Mouse (Mus musculus) T-helper 2 cell (primary cell): ENCODE data around the gene Rab11fip3.

Source experiments
- in situ Hi-C: fragments of 300-600 bp; cut with MboI, MseI; formaldehyde crosslinking; loops from one replicate; pipeline ENCODE4 v1.15.1; 2025; ENCODE audit warnings: high pct_unique_total_duplicates

The Rab11fip3 gene

DNA sequence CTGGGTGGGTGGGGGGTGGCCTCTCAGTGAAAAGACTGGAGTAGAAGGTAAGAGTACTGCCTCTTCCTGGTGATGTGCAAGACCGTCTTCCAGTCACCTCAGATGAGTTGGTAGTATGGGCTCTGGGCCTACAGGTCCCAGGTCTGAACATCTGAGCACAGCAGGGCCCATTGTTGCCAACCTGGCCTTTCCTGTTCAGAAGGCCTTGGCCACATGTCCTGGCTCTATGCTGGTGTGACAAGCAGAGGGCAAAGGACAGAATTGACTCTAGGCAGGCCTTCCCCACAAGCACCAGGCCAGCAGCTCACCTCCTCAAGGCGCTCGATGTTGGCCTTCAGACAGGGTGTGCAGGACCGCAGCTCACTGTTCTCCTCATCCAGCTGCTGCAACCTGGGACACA lies 77.1 kb downstream of the Rab11fip3 start:
- in situ Hi-C loops = no loop called here

DNA sequence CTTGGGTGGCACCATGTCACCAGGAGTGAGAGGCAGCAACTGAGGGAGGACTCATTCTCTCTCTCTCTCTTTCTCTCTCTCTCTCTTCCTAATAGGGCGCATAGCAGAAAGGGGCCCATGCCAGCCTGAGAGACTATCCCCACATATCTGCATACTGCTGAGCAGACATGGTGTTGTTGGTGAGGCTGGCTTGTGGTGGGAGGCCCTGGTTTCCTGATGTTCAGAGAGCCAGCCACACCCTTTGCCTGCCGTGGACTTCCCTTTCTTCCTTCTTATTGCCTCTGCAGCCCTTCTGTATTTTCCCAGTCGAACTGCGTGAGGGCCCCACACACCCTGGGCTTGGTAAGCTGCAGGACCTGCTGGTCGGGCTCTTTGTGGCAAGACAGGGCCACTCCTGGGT lies 79.0 kb downstream of the Rab11fip3 start:
- in situ Hi-C loops = no loop called here

DNA sequence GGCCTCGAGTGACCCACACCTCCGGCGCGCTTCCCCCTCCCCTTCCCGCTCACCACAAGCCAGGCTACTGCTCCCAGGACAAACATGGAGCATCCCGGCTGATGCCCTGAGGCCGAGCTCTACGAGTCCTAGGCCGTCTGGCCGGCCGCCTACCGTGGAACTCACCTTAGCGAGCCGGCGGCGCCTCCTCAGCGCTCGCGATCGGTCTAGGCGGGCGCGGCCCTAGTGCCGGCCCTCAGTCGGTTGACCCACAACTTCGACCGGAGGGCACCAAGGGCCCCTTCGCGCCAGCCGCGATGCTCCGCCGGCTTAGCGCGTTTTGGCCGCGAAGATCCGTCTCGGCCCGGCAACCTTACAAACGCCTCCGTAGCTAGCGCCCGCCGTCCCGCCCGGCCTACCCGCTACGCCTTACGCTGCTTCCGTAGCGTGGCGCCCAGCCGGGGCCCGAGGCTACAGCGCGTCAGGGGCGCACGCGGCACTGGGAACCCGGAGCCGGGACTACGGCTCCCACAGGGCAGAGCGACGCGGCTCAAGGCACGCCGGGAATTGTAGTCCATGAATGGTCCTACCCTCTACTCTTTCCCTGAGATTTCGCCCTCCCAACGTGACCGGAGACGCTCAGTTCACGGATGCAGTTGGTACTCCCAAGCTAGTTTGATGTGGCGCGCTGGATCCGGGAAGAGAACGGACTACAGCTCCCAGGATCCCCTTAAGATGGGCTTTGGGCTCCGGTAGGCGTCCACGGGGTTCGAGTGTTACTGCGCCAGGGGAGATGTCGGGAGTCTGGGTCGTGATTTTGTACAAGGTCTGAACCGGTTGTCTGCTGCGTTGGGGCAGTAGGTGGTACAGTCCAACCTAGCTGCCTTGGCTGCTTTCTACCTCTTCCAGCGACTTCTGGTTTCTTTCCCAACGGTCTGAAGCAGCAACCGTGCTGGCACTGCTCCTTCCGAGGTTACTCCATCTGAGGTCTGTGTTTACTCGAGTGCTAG lies 83.8 kb downstream of the Rab11fip3 start, which contains the start of gene Capn15:
Gene Capn15 (minus strand): TSS at position 491 of the 989 bp plus-strand sequence.
- in situ Hi-C loops = no loop called here

DNA sequence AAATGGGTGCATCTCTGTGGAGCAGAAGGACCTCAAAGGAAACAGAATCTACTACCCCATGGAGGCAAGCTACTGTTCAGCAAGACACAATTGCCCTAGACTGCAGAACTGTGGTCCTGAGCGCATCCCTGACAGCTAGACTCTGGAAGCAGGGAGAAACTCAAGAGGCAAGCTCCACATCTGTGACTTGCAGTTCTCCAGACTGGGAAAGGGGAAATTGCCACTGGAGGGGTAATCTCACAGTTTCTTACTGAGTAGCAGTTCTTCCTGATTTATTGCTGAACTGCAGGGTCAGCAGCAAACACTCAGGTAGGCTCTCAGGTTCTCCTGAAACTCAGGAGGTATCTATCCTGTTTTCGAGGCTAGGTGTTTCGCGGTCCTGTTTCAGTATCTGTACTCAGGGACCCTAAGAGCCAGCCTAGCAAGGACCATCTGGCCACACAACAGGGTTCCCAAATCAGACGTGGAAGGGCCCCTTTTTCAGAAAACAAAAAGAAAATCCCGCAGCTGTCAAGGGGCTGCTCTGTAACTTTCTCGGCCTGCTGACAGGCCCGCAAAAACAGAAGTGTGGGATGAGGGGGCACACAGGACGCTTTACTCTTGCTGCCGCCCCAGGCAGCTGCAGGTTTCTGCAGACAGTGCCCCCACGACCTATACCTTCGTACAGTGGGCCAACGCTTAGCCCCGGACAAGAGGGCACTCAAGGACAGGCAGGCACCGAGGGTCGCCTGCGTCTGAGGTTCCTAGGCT lies 84.6 kb downstream of the Rab11fip3 start:
- in situ Hi-C loops = no loop called here

DNA sequence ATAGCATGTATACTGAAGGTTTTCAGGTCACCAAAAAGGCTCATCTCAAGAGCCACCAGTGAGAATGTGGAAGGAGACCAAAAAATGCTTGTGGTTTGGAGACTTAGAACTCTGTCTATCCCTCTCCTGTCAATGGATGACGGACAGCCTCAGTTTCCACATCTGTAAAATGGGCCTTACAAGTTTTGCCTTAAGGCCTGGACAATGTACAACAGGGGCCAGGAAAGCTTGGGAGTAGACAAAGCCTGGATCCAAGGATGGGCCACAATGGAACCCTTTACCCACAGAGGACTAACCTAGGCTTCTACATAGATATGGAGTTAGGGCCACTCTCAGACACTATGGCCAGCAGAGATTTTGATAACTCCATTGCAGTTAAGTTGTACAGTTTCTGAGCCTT lies 85.3 kb downstream of the Rab11fip3 start:
- in situ Hi-C loops = no loop called here

DNA sequence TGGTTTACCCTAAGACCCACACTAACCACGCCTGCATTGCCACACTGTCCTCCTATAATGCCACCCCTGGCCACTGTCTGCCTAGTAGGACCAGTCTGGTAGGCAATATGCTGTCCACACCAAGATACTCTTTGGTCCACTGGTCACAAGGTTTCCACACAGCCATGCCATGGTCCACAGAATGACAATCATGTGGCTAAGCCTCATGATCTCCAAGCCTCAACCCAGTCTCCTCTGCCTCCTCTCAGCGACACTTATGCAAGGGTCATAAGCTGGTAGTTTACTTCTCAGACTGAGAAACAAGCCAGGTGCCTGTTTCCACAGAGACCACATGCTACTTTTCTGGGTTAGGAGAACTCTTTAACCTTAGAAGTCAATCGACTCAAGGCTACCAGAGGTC lies 86.4 kb downstream of the Rab11fip3 start:
- in situ Hi-C loops = no loop called here

DNA sequence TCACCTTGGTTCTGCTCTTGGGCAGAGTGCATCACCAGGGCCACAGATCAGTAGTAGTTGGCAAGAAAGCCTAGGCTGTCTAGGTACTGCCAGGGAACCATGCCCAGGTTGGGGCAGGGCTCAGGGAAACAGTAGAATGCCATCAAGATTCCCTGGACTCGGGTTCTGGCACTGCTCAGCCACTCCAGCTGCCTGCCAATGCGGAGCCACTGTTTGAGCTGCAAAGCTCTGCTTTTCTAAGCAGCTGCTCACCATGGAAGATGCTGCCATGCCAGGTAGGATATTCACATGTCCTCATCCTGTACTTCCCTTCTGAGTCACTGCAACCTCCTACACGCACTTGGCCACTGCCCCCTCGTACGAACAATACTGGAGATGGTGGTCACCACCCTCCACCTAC lies 88.5 kb downstream of the Rab11fip3 start:
- in situ Hi-C loops = no loop called here

DNA sequence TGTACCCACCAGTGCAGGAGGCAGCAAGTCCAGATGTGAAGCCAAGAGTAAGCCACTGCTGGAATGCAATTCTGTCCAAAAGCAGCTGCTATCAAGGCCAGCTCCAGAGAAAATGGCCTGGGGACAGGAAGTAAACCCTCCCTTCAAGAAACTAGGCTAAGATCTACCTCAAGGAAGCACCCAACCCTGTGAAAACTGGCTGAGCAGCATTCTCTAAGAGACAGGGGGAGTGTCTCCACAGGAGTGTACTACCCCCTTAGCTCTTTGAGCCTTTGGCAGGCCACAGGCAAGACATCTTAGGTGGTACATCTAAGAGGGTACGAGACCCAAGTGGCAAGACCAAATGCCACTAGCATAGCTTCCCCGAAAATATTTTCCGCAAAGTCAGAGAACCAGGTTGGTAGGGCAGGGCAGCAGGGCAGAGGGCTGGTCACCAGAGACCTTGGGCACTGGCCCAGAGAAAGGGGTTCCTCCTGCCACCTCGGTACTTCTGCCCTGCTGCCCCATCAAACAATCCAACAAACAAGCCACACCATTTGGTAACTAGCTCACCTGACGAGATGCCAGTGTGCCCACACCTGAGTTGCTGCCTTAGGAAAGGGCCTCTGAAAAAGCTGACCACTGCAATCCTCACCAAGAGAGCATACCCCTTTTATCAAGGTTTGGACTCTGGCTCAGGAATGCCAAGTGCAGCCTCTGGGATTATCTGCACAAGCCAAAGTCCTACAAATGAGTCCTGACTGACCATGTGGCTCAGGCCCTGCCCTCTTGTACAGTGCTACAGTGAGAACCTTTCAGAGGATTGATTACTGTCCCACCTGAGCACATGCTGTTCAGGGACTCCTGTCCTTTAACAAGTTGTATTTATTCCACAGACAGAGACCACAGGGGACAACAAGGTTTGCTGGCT lies 89.3 kb downstream of the Rab11fip3 start:
- in situ Hi-C loops = no loop called here

DNA sequence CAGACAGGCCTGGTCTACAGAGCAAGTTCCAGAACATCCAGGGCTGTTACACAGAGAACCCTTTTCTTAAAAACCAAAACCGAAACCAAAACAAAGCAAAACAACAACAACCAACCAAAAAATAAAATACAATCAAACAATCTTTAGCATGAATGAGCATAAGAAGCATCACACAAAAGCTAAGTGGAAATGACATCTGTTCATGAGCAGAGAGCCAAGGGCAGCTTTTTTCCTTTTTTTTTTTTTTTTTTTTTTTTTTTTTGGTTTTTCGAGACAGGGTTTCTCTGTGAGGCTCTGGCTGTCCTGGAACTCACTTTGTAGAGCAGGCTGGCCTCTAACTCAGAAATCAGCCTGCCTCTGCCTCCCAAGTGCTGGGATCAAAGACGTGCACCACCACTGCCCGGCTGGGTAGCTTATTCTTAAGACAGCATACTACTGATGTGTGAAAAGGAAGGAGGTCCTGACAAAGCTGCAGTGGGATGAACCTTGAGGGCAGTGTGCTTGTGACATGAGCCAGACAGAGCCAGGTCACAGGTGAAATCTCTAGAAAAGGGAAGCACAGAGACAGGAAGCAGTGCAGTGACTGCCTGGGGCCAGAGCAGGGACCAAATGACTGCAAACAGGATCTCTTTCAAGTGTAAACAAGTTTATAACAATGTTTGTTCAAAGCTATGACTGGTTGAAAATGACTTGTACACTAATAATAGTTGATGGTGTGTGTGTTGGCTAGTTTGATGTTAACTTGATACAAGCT lies 98.2 kb downstream of the Rab11fip3 start:
- in situ Hi-C loops = no loop called here

DNA sequence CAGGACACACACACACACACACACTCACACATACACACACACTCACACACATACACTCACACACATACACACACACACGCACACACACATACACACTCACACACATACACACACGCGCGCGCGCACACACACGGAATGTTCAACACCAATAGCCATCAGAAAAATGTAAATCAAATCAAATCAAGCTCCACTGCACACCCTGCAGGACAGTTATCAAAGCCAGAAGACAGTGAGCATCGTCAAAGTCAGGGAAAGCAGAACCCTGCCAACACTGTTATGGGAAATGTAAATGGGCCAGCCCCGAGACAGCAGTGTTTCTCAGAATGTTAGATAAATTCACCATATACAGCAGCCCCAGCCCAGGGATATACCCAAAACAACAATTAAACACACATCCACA lies 98.9 kb downstream of the Rab11fip3 start:
- in situ Hi-C loops = no loop called here

DNA sequence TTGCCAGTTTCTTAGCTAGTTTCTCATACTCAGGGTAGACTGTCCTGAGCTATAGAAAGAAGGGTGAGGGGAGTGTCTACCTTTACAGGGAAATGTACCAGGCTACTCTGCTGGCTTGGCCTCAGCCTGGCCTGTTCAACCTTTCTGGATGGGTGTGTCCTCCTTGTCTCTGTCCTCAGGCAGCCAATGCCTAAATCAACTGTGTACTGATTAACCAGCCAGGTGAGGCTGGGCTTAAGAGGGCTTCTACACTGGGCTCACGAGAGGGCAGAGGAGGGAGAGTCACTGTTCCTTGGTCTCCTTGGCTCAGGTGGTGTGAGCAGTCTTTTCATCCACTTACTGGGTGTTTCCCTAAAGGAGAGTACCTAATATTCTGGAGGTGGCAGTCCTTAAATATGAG lies 101.2 kb downstream of the Rab11fip3 start:
- in situ Hi-C loops = no loop called here

DNA sequence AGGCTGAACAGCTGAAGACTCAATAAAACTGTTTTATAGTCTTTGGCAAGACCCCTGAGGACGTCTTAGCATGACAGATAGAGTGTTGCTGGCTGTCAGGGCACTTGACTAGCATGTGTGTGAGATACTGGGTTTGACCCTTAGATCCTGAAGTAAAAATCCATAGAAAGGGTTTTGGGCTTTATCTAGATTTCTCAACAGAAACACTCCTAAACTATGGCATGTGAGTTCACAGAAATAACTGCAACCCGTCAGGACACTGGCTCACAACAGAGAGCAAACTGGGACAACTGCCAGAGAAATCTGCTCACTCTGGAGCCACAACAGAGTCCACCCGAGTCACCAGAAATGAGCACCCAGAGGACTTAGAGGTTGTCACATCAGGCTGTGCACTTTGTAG lies 101.7 kb downstream of the Rab11fip3 start:
- in situ Hi-C loops = no loop called here

DNA sequence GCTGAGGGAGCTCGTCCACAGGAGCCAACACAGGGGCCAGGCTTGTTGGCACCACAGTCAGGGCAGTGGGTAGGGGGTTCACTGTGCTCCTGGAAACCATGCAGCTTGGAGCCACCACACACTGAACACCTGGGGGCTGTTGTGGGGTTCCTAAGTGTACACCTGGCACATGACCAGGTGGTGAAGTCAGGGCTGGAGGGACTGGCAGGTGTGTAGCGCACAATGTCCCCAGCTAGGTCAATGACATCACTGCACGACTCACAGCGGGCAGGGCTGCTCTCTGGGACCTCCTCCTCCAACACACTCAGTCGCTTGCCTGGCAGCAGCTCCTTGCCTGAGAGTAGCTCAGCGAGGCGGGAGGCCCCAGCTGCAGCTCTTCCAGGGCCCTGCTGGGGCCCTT lies 105.1 kb downstream of the Rab11fip3 start:
- in situ Hi-C loops = no loop called here

DNA sequence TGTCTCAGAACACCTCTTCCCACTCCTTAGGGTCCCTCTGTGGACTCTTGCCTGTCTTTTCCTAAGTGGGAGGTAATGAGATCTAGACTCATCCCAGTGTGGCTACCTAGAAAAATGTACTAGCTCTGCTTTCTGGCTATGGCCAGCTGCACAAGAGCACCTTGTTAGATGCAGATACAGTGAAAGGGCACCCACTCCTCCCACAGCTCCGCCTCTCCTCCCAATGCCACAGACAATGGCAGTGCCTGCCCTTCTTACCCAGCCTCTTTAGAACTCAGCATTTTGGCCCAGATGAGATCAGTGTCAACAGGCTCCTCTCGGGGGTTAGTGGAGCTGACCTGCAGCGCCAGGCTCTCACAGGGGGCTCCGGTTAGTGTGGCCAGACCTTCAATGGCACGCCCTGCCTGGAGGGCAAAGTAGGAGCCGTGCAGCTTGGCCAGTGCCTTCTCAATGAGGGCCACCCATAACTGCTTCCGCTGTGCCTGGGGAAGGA lies 106.9 kb downstream of the Rab11fip3 start:
- in situ Hi-C loops = no loop called here

DNA sequence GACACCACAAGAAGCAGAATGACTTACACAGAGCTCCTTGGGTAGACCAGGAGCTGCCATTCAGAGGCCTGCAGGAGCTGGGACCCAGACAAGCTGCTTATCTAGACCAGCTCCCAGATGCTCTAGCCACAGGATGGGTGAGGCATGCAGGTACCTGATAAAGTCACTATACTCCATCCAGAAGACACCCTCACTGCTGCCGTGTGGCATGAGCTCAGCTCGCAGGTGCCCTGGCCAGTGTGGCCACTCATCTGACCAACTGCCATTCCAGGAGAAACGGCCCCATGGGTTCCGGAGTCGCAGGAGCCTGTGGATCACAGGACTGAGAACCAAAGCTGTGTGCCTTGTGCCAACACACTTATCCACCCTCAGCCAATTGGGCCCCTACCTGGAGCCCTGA lies 107.8 kb downstream of the Rab11fip3 start:
- in situ Hi-C loops = no loop called here

DNA sequence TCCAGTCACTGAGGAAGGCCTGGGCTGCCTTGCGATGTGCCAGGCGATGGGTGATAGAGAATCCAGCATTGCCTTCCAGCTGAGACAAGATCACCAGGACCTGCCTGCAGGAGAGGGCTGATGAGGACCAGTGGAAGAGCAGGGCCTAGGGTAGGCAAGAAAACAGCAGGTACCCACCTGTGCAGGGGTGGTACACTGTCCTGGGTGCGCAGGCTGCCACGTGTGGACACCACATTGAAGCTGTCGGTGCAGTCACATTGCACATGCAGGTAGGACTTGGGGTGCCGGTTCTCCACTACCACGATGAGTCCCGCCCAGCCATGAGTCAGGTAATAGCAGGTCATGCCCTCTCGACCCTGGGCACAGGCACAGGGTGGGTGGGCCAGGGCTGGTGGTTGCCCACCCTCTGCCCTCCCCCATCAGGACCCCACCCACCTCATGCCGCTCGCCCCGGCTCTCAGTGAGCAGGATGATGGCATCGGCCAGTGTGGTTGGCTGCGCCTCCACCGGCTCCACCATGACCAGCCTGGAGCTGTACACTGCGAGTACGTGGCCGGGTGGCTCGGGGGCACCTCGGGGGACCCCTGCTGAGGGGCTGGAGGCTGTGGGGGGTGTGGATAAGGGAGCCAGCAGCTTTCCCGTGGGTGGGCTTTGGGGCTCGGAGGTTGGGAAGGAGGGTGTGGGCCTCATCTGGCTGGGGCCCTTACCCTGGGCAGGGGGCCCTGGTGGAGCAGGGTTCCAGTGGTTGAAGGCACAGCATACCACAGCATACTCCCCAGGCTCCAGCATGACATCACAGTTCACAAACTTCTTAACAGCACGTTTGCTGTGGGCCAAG lies 109.5 kb downstream of the Rab11fip3 start:
- in situ Hi-C loops = no loop called here

DNA sequence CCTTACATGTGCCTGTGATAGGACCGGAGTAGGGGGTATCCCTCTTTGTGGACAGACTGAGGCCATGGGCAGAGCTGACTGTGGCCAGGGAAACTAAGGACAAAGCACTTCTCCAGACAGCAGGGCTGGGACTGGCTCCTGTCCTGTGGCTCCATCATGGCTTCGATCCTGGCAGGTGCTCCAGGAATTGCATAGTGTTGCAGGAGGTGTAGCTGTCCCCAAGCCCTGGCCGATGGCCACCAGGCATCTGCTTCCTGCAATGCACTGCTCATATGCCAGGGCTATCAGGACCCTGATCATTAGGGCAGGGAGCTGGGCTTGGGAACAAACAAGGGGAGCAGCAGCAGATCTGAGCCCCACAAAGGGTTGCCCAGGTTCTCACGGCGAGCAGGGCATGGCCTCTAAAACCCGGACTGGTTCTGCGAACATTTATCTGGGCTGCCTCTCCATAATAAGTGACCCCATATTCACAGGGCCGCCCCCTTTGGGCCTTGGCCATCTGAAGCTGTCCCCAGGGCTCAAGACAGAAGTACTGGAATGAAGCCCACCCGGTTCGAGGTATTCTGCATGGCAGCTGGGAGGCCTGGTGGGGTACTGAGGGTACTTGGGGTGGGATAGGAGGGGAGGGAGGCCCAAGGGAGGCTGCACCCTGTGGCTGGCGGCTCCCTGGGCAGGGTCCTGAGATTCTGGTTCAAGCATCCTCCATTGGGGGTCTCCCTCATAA lies 110.4 kb downstream of the Rab11fip3 start:
- in situ Hi-C loops = no loop called here

DNA sequence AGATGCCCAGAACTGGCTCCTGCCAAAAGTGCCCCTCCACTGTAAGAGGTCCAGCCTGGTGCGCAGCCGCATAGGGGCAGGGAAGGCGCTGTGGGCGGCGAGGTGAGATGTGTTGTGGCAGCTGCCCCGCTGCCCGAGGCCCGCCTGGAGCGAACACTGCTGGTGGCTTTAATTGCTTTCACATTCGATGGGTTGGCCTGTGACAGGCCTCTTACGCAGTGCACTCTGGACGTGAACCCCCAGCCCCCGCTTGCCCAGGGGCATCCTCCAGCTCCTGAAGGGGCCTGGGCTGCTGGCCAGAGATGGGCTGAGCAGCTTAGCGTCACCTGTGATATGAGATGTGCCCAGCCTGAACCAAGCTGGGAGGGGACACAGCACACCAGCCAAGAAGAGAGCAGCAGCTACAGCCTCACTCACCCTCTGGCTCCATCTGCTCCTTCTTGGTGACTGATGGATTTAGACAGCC lies 111.7 kb downstream of the Rab11fip3 start:
- in situ Hi-C loops = no loop called here

DNA sequence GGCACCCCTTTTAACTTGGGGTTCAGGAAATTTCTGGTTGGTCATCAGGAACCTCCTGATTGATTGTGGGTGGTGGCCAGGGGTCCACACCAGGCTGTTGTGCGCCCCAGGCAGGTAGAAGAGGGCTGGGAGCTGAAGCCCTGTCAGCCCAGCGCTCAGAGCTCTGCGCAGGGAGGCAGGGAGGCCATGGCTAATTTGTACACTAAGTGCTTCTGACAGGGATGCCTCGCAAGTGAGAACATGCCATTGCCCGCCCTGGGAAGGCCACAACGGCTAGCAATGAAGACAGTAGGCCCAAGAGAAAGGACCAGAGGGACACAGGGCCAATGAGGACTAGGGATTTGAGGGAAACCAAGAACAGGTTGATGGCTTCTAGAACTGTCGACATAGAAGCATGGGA lies 112.7 kb downstream of the Rab11fip3 start:
- in situ Hi-C loops = no loop called here
